Mouse (Mus musculus): ENCODE results near the gene Phf3. TPM values are rescaled to one million over a fixed set of nuclear protein-coding genes. Genes with fewer than 3 reads are reported as not detected.

Phf3 gene
- polyA plus RNA-seq, 1 experiment, result 52.8 TPM

DNA sequence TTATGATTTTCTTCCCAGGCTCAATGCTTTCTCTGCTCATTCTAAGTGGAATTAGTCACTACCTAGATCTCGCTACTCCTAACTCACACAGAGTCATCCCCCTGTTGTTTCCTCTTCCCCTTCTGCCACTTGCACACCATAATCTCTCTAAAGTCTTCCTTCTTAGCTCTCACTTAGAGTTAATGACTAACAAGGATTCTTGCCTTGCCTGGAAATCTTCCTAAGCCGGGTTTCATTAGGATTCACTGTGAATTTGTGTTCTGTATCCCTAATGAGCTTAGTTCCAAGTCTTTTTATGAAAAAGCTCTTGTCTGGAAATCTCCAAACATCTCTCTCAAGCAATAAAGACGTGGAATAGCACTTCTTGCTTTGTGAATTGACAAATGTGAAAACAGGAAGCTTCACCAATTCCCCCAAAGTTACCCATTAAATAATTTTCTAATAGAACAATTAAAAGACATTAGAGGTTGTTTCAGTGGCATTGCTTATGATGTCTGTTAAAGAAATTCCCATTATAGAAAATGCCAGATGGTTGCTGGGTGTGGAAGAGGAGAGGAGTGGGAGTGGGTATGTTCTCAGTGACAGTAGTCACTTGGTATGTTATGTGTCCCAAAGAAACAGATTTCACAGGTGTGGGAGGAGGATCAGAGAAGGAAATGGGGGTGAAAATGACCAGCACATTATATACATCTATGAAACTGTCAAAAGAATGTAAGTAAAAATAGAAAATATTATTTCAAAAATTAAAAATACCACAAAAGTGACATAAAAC lies 118.1 kb downstream of the Phf3 start:
- no peak for TF ChIP-seq CTCF (IDR thresholded peaks at IDR 0.05; ENCODE audit: borderline replicate concordance, insufficient read depth, low read depth, low read length)
- TF ChIP-seq POLR2A (IDR thresholded peaks at IDR 0.05; ENCODE audit: borderline replicate concordance, insufficient read depth, low read length), result no peak
- 74% methylated on average over 3 of the region's 3 CpGs for WGBS
- no peaks in the 10 kb centered on the region for H3K4me1 ChIP-seq (ENCODE audit: control insufficient read depth, insufficient read depth, low read length)
- H3K4me3 ChIP-seq (replicated peaks; ENCODE audit: insufficient read depth, low read depth, low read length), result no peak overlapping the region
- H3K27ac ChIP-seq (ENCODE audit: insufficient read depth, low read length), result no peak overlapping the region
- H3K27me3 ChIP-seq (ENCODE audit: control insufficient read depth, insufficient read depth, low read length), result no peaks in the 10 kb centered on the region; the same call in 1 of the 2 replicates
- DNase-seq, result no peak

Other genes with a start within 250 kb of the Phf3 start
- gene AC153137.1, start 104.0 kb upstream of the Phf3 start, polyA plus RNA-seq (2012; rRNA removed), result not detected in 2 replicates

Data from cerebellum, adult 2 months (tissue).